Mouse (Mus musculus) embryonic fibroblast, embryonic 13.5 days (primary cell): ENCODE data around the gene Syndig1.

Experiments
- CTCF ChIP-seq: IDR thresholded peaks from 2 replicates; pipeline ENCODE4 v1.5.1; 2011; ENCODE audit warnings: mild to moderate bottlenecking, control low read depth, low read length, moderate library complexity, borderline replicate concordance; ENCODE audit not compliant: insufficient read depth
- POLR2A ChIP-seq: IDR thresholded peaks from 2 replicates; pipeline ENCODE4 v1.6.1; 2011; ENCODE audit warnings: low read depth, mild to moderate bottlenecking, control low read depth, low read length, moderate library complexity

DNA sequence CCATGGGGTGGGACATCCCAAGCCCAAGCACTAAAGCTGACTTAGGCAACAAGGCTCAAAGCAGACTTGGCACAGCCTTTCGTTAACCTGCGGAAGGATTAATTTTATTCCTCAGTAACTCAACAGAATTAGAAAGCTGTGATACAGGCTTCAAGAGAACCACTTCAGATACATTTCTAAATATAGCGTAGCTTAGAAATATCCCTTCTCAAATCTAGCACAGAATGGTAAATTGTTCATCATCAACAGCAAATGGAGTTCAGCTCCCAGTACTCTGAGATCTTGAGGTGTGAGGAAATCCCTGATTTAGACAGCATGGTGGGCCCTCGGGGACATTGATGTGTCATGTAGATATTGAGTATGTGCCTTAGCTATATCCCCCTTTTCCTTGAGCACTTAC is 121.6 kb downstream of the Syndig1 start:
- no peak for TF ChIP-seq CTCF
- TF ChIP-seq POLR2A = no peak
